Comparison of ENCODE assay signal across 19 mouse cellular contexts in the genomic region with DNA sequence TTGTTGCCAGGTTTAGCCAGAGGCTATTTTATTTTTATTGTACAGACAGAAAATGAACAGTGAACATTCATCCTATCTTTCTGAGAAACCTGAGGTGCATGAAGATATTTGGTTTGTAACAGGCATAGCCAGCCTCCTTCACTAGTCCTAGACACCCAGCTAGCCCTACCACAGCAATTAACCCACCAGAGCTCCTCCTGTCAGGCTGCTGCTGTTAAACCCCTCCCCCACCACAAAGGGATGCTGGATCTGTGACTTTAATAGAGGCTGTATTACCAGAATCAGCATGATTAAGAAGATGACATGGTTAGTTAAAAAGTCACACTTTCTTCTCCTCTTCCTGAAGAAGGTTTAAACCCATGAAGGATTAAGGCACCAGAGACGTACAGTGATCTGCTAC.
A peak's percentile ranks its signal among the peaks of the same experiment; 100 is the strongest.
DNase-seq lines count a peak whose midpoint lies in the region; ATAC-seq and TF ChIP-seq lines count a peak whose summit lies in the region.
"Had no signal": no experiment of that assay in that cellular context is flagged by ENCODE, and none has a peak within 500 bp of the region (broad histone marks: within the 10 kb centered on the region; RNA-seq: fewer than 3 reads in every experiment).

No protein-coding gene starts in this region.

- peak overlapping the region; percentile 55 for H3K27ac ChIP-seq in midbrain, embryonic 10.5 days (replicated peaks)
- no peak overlapping the region for H3K27ac ChIP-seq in midbrain, postnatal 0 days (ENCODE audit: low read depth, low read length)
- no peak overlapping the region for H3K27ac ChIP-seq in hindbrain, embryonic 11.5 days (ENCODE audit: low read depth, low read length)
- no peak overlapping the region for H3K27ac ChIP-seq in midbrain, embryonic 11.5 days (ENCODE audit: low read depth, low read length)
- H3K27ac ChIP-seq in gastrocnemius, adult 2 months, result no peak overlapping the region

- intact Hi-C loops in gastrocnemius, adult 2 months (cut with DNase I), result no loop called here

- no peak for TF ChIP-seq CTCF in midbrain, postnatal 0 days (IDR thresholded peaks at IDR 0.05)
- no peak for TF ChIP-seq CTCF in gastrocnemius, adult 2 months (IDR thresholded peaks at IDR 0.05)

- no peak overlapping the region for H3K4me3 ChIP-seq in midbrain, embryonic 10.5 days
- no peak overlapping the region for H3K4me3 ChIP-seq in midbrain, postnatal 0 days (ENCODE audit: low read depth, low read length)
- H3K4me3 ChIP-seq in hindbrain, embryonic 11.5 days (ENCODE audit: low read depth, low read length), result no peak overlapping the region
- no peak overlapping the region for H3K4me3 ChIP-seq in midbrain, embryonic 11.5 days (ENCODE audit: low read depth, low read length)
- H3K4me3 ChIP-seq in gastrocnemius, adult 2 months, result no peak overlapping the region
- H3K4me3 ChIP-seq: megakaryocyte, embryonic 14.5 days had no signal

- no peaks in the 10 kb centered on the region for H3K36me3 ChIP-seq in midbrain, embryonic 10.5 days
- H3K36me3 ChIP-seq in midbrain, postnatal 0 days (ENCODE audit: insufficient read depth, low read length), result no peaks in the 10 kb centered on the region
- H3K36me3 ChIP-seq in hindbrain, embryonic 11.5 days (ENCODE audit: control insufficient read depth, insufficient read depth, low read length), result no peaks in the 10 kb centered on the region
- H3K36me3 ChIP-seq in midbrain, embryonic 11.5 days (ENCODE audit: control insufficient read depth, insufficient read depth, low read length), result no peaks in the 10 kb centered on the region

- H3K9me3 ChIP-seq in midbrain, embryonic 10.5 days (replicated peaks), result no peaks in the 10 kb centered on the region
- H3K9me3 ChIP-seq in midbrain, postnatal 0 days (ENCODE audit: low read length), result no peaks in the 10 kb centered on the region
- no peaks in the 10 kb centered on the region for H3K9me3 ChIP-seq in hindbrain, embryonic 11.5 days (ENCODE audit: control insufficient read depth, low read length)
- H3K9me3 ChIP-seq in midbrain, embryonic 11.5 days (ENCODE audit: control insufficient read depth, low read length), result no peaks in the 10 kb centered on the region
- H3K9me3 ChIP-seq: megakaryocyte, embryonic 14.5 days had no signal

- H3K27me3 ChIP-seq in midbrain, embryonic 10.5 days (ENCODE audit: low read depth, poor library complexity, severe bottlenecking), result no peaks in the 10 kb centered on the region
- no peaks in the 10 kb centered on the region for H3K27me3 ChIP-seq in midbrain, postnatal 0 days (ENCODE audit: insufficient read depth, low read length)
- no peaks in the 10 kb centered on the region for H3K27me3 ChIP-seq in hindbrain, embryonic 11.5 days (ENCODE audit: control insufficient read depth, insufficient read depth, low read length)
- H3K27me3 ChIP-seq in midbrain, embryonic 11.5 days (ENCODE audit: control insufficient read depth, insufficient read depth, low read length), result no peaks in the 10 kb centered on the region
- H3K27me3 ChIP-seq: megakaryocyte, embryonic 14.5 days had no signal

- WGBS in midbrain, embryonic 10.5 days, result 48% methylated on average over 1 of the region's 1 CpGs
- WGBS in midbrain, postnatal 0 days, result 37% methylated on average over 1 of the region's 1 CpGs
- 54% methylated on average over 1 of the region's 1 CpGs for WGBS in hindbrain, embryonic 11.5 days
- 28% methylated on average over 1 of the region's 1 CpGs for WGBS in midbrain, embryonic 11.5 days

- no peak overlapping the region for H3K4me2 ChIP-seq in midbrain, postnatal 0 days (ENCODE audit: low read depth, low read length, poor library complexity, severe bottlenecking)
- H3K4me2 ChIP-seq in hindbrain, embryonic 11.5 days (replicated peaks; ENCODE audit: low read depth, low read length), result no peak overlapping the region
- H3K4me2 ChIP-seq in midbrain, embryonic 11.5 days, result no peak overlapping the region

- H3K4me1 ChIP-seq in midbrain, embryonic 10.5 days, result peaks cover 34% of the 10 kb centered on the region
- H3K4me1 ChIP-seq in midbrain, postnatal 0 days (ENCODE audit: insufficient read depth, low read length), result no peaks in the 10 kb centered on the region
- H3K4me1 ChIP-seq in hindbrain, embryonic 11.5 days (replicated peaks; ENCODE audit: control insufficient read depth, insufficient read depth, low read length), result no peaks in the 10 kb centered on the region
- peaks cover 15% of the 10 kb centered on the region for H3K4me1 ChIP-seq in midbrain, embryonic 11.5 days (ENCODE audit: control insufficient read depth, insufficient read depth, low read length)
- H3K4me1 ChIP-seq: megakaryocyte, embryonic 14.5 days had no signal

- H3K9ac ChIP-seq in midbrain, postnatal 0 days (replicated peaks; ENCODE audit: low read length, poor library complexity, severe bottlenecking), result no peak overlapping the region
- H3K9ac ChIP-seq in hindbrain, embryonic 11.5 days (ENCODE audit: low read depth, low read length), result no peak overlapping the region
- H3K9ac ChIP-seq in midbrain, embryonic 11.5 days (ENCODE audit: low read length), result no peak overlapping the region
- H3K9ac ChIP-seq: liver, postnatal 0 days had no signal

- ATAC-seq in midbrain, postnatal 0 days (ENCODE audit: low FRiP score), result no peak
- ATAC-seq in hindbrain, embryonic 11.5 days (ENCODE audit: low FRiP score), result peak; percentile 71
- peak; percentile 79 for ATAC-seq in midbrain, embryonic 11.5 days (ENCODE audit: low FRiP score)
- ATAC-seq in erythroblast, adult 5-6 weeks (replicated peaks; ENCODE audit: low FRiP score, poor library complexity, severe bottlenecking), result no peak
- ATAC-seq: activated CD4-positive, CD25-positive, alpha-beta regulatory T cell, adult 4 months; liver, postnatal 0 days; Patski had no signal

- DNase-seq in midbrain, embryonic 10.5 days (ENCODE audit: low spot score), result peak; percentile 24
- no peak for DNase-seq in midbrain, postnatal 0 days (ENCODE audit: low spot score)
- peak; percentile 39 for DNase-seq in hindbrain, embryonic 11.5 days (ENCODE audit: low spot score)
- DNase-seq in midbrain, embryonic 11.5 days (ENCODE audit: low spot score, missing footprints), result no peak
- DNase-seq in gastrocnemius, adult 2 months, result no peak
- no peak for DNase-seq in left cerebral cortex, adult 9 months (ENCODE audit: low spot score in 2 of 2)
- DNase-seq: adrenal gland, postnatal 36 days; cerebellum, adult 8-10 months; kidney, adult 2 months; kidney, postnatal 25 days; layer of hippocampus, adult 9-11 months; liver; liver, postnatal 0 days; lung, postnatal 14 days; right cerebral cortex, postnatal 25 days had no signal

Comparison
In these comparisons a context has a peak if more than half of its experiments do, and no peak if none do; other contexts are left out.
1. DNase-seq: peak in midbrain, embryonic 10.5 days (single experiment) and hindbrain, embryonic 11.5 days (single experiment); none in midbrain, postnatal 0 days (single experiment), midbrain, embryonic 11.5 days (single experiment), gastrocnemius, adult 2 months (single experiment) and left cerebral cortex, adult 9 months (0 of 2).
2. ATAC-seq: peak in hindbrain, embryonic 11.5 days (single experiment) and midbrain, embryonic 11.5 days (single experiment); none in midbrain, postnatal 0 days (single experiment) and erythroblast, adult 5-6 weeks (single experiment).